Mouse (Mus musculus): Measurements from ENCODE around the gene Rack1.

- TF ChIP-seq HCFC1 (IDR thresholded peaks at IDR 0.05; ENCODE audit: borderline replicate concordance, insufficient read depth, low read length) (no peak), ZNF384 (IDR thresholded peaks at IDR 0.05; ENCODE audit: low read depth, low read length) (no peak)
Observed at GRCm38 (mm10) chr11:48759021-48759420, 41.1 kb upstream of the Rack1 start.

Data from ES-E14 (cell line).